Mouse (Mus musculus) heart, adult 2 months (tissue): Measurements from ENCODE around the gene Mindy1. TPM values are rescaled to one million over a fixed set of nuclear protein-coding genes. Genes with fewer than 3 reads are reported as not detected.
A peak's percentile ranks its signal among the peaks of the same experiment; 100 is the strongest.

Source experiments
- DNase-seq, 2 experiments: peaks; one replicate each; pipeline ENCODE4 v3.0.0; 2021
- H3K27ac ChIP-seq: fragments of 200-600 bp; 2 replicates; pipeline ENCODE4 v1.8.1; 2022
- H3K27me3 ChIP-seq: fragments of 200-500 bp; 2 replicates; pipeline ENCODE4 v1.6.1; 2012; ENCODE audit warnings: mild to moderate bottlenecking, low read length, inconsistent platforms, mixed read lengths; ENCODE audit not compliant: control insufficient read depth, insufficient read depth
- H3K36me3 ChIP-seq: fragments of 200-500 bp; 2 replicates; pipeline ENCODE4 v1.6.1; 2012; ENCODE audit warnings: low read length, inconsistent platforms; ENCODE audit not compliant: control insufficient read depth, insufficient read depth
- H3K4me1 ChIP-seq: fragments of 200-500 bp; 2 replicates; pipeline ENCODE4 v1.6.1; 2011; ENCODE audit warnings: low read length; ENCODE audit not compliant: control insufficient read depth, insufficient read depth
- H3K4me3 ChIP-seq: fragments of 200-600 bp; 2 replicates; pipeline ENCODE4 v1.8.1; 2022
- H3K79me2 ChIP-seq: fragments of 200-500 bp; replicated peaks from 2 replicates; pipeline ENCODE4 v1.6.1; 2012; ENCODE audit warnings: mild to moderate bottlenecking, inconsistent platforms, low read length, moderate library complexity, mixed read lengths; ENCODE audit not compliant: control insufficient read depth, insufficient read depth
- H3K9ac ChIP-seq: fragments of 200-500 bp; 2 replicates; pipeline ENCODE4 v1.6.1; 2012; ENCODE audit warnings: low read depth, mild to moderate bottlenecking, control low read depth, inconsistent platforms, low read length, mixed read lengths
- CTCF ChIP-seq: fragments of 200-600 bp; IDR thresholded peaks from 2 replicates; pipeline ENCODE4 v1.8.1; 2022; ENCODE audit warnings: antibody characterized with exemption, mild to moderate bottlenecking, moderate library complexity
- EP300 ChIP-seq: fragments of 200-500 bp; IDR thresholded peaks from 2 replicates; pipeline ENCODE4 v1.6.1; 2011; ENCODE audit warnings: low read depth, low read length, control low read depth; ENCODE audit not compliant: insufficient read depth
- POLR2A ChIP-seq: fragments of 200-500 bp; IDR thresholded peaks from 2 replicates; pipeline ENCODE4 v1.6.1; 2011; ENCODE audit warnings: mild to moderate bottlenecking, low read depth, low read length, control low read depth; ENCODE audit not compliant: insufficient read depth
- WGBS: fragments of 180-500 bp; shearing (Covaris S2); methylation state at CpG from one replicate; pipeline ENCODE4 v1.1.7; 2018; 5-methylcytosine and 5-hydroxymethylcytosine counted together
- intact Hi-C: fragments of 180-260 bp; cut with DNase I; formaldehyde crosslinking; loops from one replicate; pipeline ENCODE4 v1.15.1; 2025
- polyA plus RNA-seq: library from polyadenylated mRNA; depleted of rRNA; stranded (reverse); fragments of >200 nt; gene quantifications from 2 replicates; pipeline ENCODE4 v1.2.3, GENCODE M21; 2012
- total RNA-seq, 2 experiments: library from RNA; stranded (reverse); gene quantifications; 2 replicates each; pipeline ENCODE4 v1.2.3; 2021

Mindy1 gene
- total and polyA plus RNA-seq, 3 experiments = 17.5 to 32.2 (median 21.3) TPM

DNA sequence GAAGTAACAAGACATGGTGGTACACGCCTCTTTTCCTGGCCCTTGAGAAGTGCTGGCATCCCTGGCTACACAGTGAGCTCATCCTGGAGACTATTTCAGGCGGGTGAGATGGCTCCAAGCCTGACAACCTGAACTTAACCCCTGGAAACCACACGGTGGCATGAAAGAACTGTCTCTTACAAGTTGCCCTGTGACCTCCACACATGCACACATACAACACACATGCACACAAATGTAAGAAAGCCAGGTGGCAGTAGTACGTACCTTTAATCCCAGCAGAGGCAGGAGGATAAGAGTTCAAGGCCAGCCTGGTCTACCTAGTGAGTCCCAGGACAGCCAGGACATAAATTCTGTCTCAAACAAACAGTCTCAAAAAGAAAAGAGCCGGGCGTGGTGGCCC, 42.1 kb upstream of the Mindy1 start:
- 67% methylated on average over 6 of the region's 6 CpGs for WGBS
- Histone ChIP-seq H3K4me1 (peaks cover 5% of the 10 kb centered on the region), H3K79me2 (no peaks in the 10 kb centered on the region), H3K9ac (no peak overlapping the region), H3K27ac (no peak overlapping the region), H3K27me3 (no peaks in the 10 kb centered on the region), H3K4me3 (no peak overlapping the region), H3K36me3 (no peaks in the 10 kb centered on the region)
- intact Hi-C loops = no loop called here
- TF ChIP-seq CTCF (0 out of 2 replicates have a peak, but pooled peaks have one; percentile 2), EP300 (no peak)
- DNase-seq = no peak

- no peak overlapping the region for H3K27ac ChIP-seq
- H3K4me1 ChIP-seq = peaks cover 5% of the 10 kb centered on the region
- no peak for TF ChIP-seq CTCF
- intact Hi-C loops = no loop called here
- H3K27me3 ChIP-seq = no peaks in the 10 kb centered on the region
- no peak for DNase-seq
- no peak overlapping the region for H3K4me3 ChIP-seq
- 83% methylated on average over 12 of the region's 12 CpGs for WGBS
- no peak overlapping the region for H3K9ac ChIP-seq
- H3K36me3 ChIP-seq = no peaks in the 10 kb centered on the region
- H3K79me2 ChIP-seq = no peaks in the 10 kb centered on the region
Measured at GRCm38 (mm10) chr3:95239971-95240370, 41.2 kb upstream of the Mindy1 start.

GRCm38 (mm10) chr3:95240900-95241299, 40.2 kb upstream of the Mindy1 start:
- 58% methylated on average over 15 of the region's 17 CpGs for WGBS

GRCm38 (mm10) chr3:95241498-95241897, 39.6 kb upstream of the Mindy1 start, which contains the start of gene Gm128:
TSS of gene Gm128 (minus strand) at chr3:95241598.
- no peaks in the 10 kb centered on the region for H3K79me2 ChIP-seq
- 64% methylated on average over 7 of the region's 7 CpGs for WGBS
- no peak for DNase-seq
- H3K9ac ChIP-seq = no peak within 1 kb of the TSS
- H3K36me3 ChIP-seq = no peaks in the 10 kb centered on the region
- intact Hi-C loops = no loop called here
- no peak for TF ChIP-seq EP300
- no peak for TF ChIP-seq POLR2A
- no peak for TF ChIP-seq CTCF
- H3K27me3 ChIP-seq = no peaks in the 10 kb centered on the region
- no peak within 1 kb of the TSS for H3K27ac ChIP-seq
- peaks cover 5% of the 10 kb centered on the region for H3K4me1 ChIP-seq
- H3K4me3 ChIP-seq = no peak within 1 kb of the TSS

More at GRCm38 (mm10) chr3:95240900-95241299, 40.2 kb upstream of the Mindy1 start:
- no peaks in the 10 kb centered on the region for H3K36me3 ChIP-seq
- H3K27ac ChIP-seq = no peak overlapping the region
- no peak for DNase-seq
- intact Hi-C loops = no loop called here
- H3K4me3 ChIP-seq = no peak overlapping the region
- H3K4me1 ChIP-seq = peaks cover 5% of the 10 kb centered on the region
- no peaks in the 10 kb centered on the region for H3K27me3 ChIP-seq
- H3K79me2 ChIP-seq = no peaks in the 10 kb centered on the region
- TF ChIP-seq POLR2A (no peak), CTCF (no peak), EP300 (no peak)
- H3K9ac ChIP-seq = no peak overlapping the region

DNA sequence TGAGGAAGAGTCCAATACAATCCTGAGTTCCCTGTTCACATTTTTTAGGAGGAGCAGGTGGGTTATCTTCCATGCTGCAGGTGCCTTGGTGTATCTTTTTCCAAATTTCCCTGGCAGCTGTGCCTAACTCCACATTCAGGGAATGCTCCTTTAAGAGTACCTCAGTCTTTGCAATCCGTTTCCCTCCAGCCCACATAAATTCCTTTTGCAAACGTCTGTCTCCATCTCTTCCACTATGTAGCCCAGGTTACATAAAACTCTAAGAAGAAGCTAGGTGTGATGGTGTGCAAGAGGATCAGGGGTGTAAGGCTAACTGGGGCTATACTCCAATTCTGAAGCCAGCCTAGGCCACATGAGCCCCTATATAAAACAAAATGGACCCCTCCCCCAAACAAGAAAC, 38.1 kb upstream of the Mindy1 start:
- no peaks in the 10 kb centered on the region for H3K36me3 ChIP-seq
- DNase-seq = no peak
- 73% methylated on average over 2 of the region's 2 CpGs for WGBS
- H3K27ac ChIP-seq = no peak overlapping the region
- H3K4me1 ChIP-seq = no peaks in the 10 kb centered on the region
- no peaks in the 10 kb centered on the region for H3K79me2 ChIP-seq
- no peak overlapping the region for H3K9ac ChIP-seq
- H3K4me3 ChIP-seq = no peak overlapping the region
- no peaks in the 10 kb centered on the region for H3K27me3 ChIP-seq
- TF ChIP-seq EP300 (no peak), CTCF (no peak), POLR2A (no peak)
- intact Hi-C loops = no loop called here

DNA sequence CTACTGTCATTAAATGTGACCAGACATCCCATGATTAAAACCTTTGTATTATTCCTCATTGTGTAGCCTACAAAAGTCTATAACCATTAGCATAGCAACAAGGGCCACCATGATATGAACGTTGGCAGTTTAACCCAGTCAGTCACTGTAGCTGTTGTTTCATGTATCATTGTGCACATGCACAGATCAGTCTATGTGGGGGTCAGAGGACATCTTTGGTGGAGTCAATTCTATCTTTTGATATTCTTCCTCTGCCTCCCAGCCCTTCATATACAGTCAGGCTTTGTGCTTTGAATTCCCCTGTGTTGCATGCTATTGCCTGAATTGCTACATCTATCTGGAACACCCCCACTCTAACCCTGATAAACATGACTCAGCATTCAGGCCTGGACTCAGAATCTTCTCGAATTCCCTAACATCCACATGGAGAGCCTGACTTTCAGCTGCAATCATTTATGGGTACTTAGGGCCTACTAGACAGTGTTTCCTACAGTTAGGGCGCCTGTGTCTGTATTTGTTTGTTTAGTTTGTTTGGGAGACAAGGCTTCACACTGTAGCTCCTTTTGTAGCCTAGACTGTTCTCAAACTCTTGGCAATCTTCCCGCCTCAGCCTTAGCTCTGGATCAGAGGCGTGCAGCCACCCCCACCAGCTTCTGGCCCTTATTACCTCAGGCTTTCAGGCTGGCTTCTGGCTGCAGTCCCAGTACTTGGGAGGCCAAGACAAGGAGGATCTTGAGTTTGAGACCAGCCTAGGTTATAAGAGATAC, 34.5 kb upstream of the Mindy1 start:
- TF ChIP-seq POLR2A = no peak
- TF ChIP-seq EP300 = no peak
- Histone ChIP-seq H3K4me3 (no peak overlapping the region), H3K27me3 (no peaks in the 10 kb centered on the region), H3K79me2 (no peaks in the 10 kb centered on the region), H3K9ac (no peak overlapping the region), H3K4me1 (no peaks in the 10 kb centered on the region), H3K27ac (no peak overlapping the region), H3K36me3 (no peaks in the 10 kb centered on the region)
- WGBS = 67% methylated on average over 5 of the region's 5 CpGs
- DNase-seq = peak in 1 of 2 experiments; percentile 45
- intact Hi-C loops = no loop called here
